ENCODE assay signal across 7 mouse cellular contexts in genomic region chr17:6947984-6948768, GRCm38 (mm10). TPM values are rescaled to one million over a fixed set of nuclear protein-coding genes. Genes with fewer than 3 reads are reported as not detected.
DNase-seq lines count a peak whose midpoint lies in the region; ATAC-seq lines count a peak whose summit lies in the region.
"Not testable (repeated sequence)": the region's sequence is repeated elsewhere in the genome, so short reads cannot be mapped to it uniquely, and the experiment has no call there.

Gene Rsph3b, minus strand, starts transcription at chr17:6948682.

- H3K9me3 ChIP-seq in embryonic facial prominence, embryonic 11.5 days (replicated peaks; ENCODE audit: control insufficient read depth, low read length); midbrain, embryonic 11.5 days (ENCODE audit: control insufficient read depth, low read length): not testable (repeated sequence)

- peak; percentile 95 for ATAC-seq in embryonic facial prominence, embryonic 11.5 days (replicated peaks; ENCODE audit: insufficient number of reproducible peaks, low FRiP score, low TSS enrichment, low read depth)
- ATAC-seq in granulocyte monocyte progenitor cell, adult 5-6 weeks (replicated peaks; ENCODE audit: poor library complexity, severe bottlenecking): peak; percentile 90
- ATAC-seq in midbrain, embryonic 11.5 days (ENCODE audit: low FRiP score): peak; percentile 97

- peak; percentile 91 for DNase-seq in adrenal gland, postnatal 10 days
- peak; percentile 90 for DNase-seq in embryonic facial prominence, embryonic 11.5 days (ENCODE audit: low spot score)
- DNase-seq in kidney, adult 11 months: peak; percentile 91
- peak; percentile 87 for DNase-seq in left cerebral cortex, postnatal 4 days
- peak; percentile 97 for DNase-seq in midbrain, embryonic 11.5 days (ENCODE audit: low spot score, missing footprints)
- DNase-seq in skeletal muscle tissue, adult 2 months (ENCODE audit: low read depth, low spot score): peak; percentile 43

- H3K4me1 ChIP-seq in embryonic facial prominence, embryonic 11.5 days (ENCODE audit: control insufficient read depth, insufficient read depth, low read length); midbrain, embryonic 11.5 days (ENCODE audit: control insufficient read depth, insufficient read depth, low read length): not testable (repeated sequence)

- H3K4me3 ChIP-seq in embryonic facial prominence, embryonic 11.5 days (ENCODE audit: low read depth, low read length): peak within 1 kb of the TSS; percentile 49
- H3K4me3 ChIP-seq in midbrain, embryonic 11.5 days (ENCODE audit: low read depth, low read length): peak within 1 kb of the TSS; percentile 49

- H3K9ac ChIP-seq in embryonic facial prominence, embryonic 11.5 days (replicated peaks; ENCODE audit: low read length): peak within 1 kb of the TSS; percentile 56
- H3K9ac ChIP-seq in midbrain, embryonic 11.5 days (ENCODE audit: low read length): peak within 1 kb of the TSS; percentile 55

- H3K27ac ChIP-seq in embryonic facial prominence, embryonic 11.5 days (replicated peaks; ENCODE audit: low read depth, low read length): peak within 1 kb of the TSS; percentile 35; the same call in 1 of the 2 replicates
- peak within 1 kb of the TSS; percentile 59 for H3K27ac ChIP-seq in midbrain, embryonic 11.5 days (ENCODE audit: low read depth, low read length)

- not testable (repeated sequence) for H3K27me3 ChIP-seq in embryonic facial prominence, embryonic 11.5 days (ENCODE audit: control insufficient read depth, insufficient read depth, low read length); midbrain, embryonic 11.5 days (ENCODE audit: control insufficient read depth, insufficient read depth, low read length)

- under 1% methylated on average over 65 of the region's 73 CpGs for WGBS in embryonic facial prominence, embryonic 11.5 days
- WGBS in midbrain, embryonic 11.5 days: under 1% methylated on average over 70 of the region's 73 CpGs

- intact Hi-C loops in left cerebral cortex, postnatal 4 days (cut with DNase I): not testable (repeated sequence)

- H3K4me2 ChIP-seq in embryonic facial prominence, embryonic 11.5 days (ENCODE audit: low read depth, low read length): peak within 1 kb of the TSS; percentile 50
- H3K4me2 ChIP-seq in midbrain, embryonic 11.5 days: peak within 1 kb of the TSS; percentile 51

- not testable (repeated sequence) for H3K36me3 ChIP-seq in embryonic facial prominence, embryonic 11.5 days (replicated peaks; ENCODE audit: control insufficient read depth, insufficient read depth, low read depth, low read length); midbrain, embryonic 11.5 days (ENCODE audit: control insufficient read depth, insufficient read depth, low read length)

RNA-seq across cellular contexts. Expression of gene Rsph3b, which starts in this region (rescaled TPM):
- total RNA-seq in adrenal gland, postnatal 10 days (2021): 10 to 100 TPM; 41.9 to 45.7 TPM
- polyA plus RNA-seq in embryonic facial prominence, embryonic 11.5 days (2014; fragmentation: Nextera tagmentation; extraction: Ambion mirVana): 36.7 and 37.3 TPM in 2 replicates
- total RNA-seq in granulocyte monocyte progenitor cell, adult 5-6 weeks (2014; fragmentation: Nextera tagmentation): 20.3 and 30.8 TPM in 2 replicates
- total RNA-seq in granulocyte monocyte progenitor cell, adult 5-6 weeks (2017): 34.6 and 35.3 TPM in 2 replicates
- total RNA-seq in left cerebral cortex, postnatal 4 days (2021): 10 to 100 TPM; 31.2 to 32.9 TPM
- 45.7 and 48.2 TPM in 2 replicates for polyA plus RNA-seq in midbrain, embryonic 11.5 days (2014; fragmentation: Nextera tagmentation; extraction: Ambion mirVana)

Comparison
In these comparisons a context has a peak if more than half of its experiments do, and no peak if none do; other contexts are left out.
1. Peak in every context shown above with its lines: DNase-seq, ATAC-seq, H3K4me3 ChIP-seq and H3K27ac ChIP-seq.
2. DNase-seq: peak in every context shown above with its lines; median percentile 97 in midbrain, embryonic 11.5 days; 91 in adrenal gland, postnatal 10 days; 91 in kidney, adult 11 months; 90 in embryonic facial prominence, embryonic 11.5 days; 87 in left cerebral cortex, postnatal 4 days; 43 in skeletal muscle tissue, adult 2 months.